Mouse (Mus musculus) cerebellum, adult 11 months (tissue): Measurements from ENCODE around the gene Iqck.
A peak's percentile ranks its signal among the peaks of the same experiment; 100 is the strongest.

ENCODE experiments used
- DNase-seq: peaks from one replicate; pipeline ENCODE4 v3.0.0; 2022

Gene Iqck

DNA sequence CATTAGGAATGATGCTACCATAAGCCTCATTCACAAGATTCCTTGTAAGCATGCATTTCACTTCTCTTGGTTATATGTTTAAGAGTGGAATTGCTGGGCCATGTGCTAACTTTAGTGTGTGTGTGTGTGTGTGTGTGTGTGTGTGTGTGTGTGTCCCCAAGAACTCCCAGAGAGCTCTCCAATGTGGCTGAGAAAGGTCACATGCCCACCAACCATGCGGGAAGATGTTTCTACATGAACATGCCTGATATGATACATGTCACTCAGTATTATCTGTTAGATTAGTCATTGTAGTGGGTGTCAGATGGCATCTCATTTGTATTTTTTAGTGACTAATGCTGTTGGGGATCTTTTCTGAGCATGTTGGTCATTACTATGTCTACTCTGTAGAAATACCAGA is 99.4 kb downstream of the Iqck start:
- no peak for DNase-seq

DNA sequence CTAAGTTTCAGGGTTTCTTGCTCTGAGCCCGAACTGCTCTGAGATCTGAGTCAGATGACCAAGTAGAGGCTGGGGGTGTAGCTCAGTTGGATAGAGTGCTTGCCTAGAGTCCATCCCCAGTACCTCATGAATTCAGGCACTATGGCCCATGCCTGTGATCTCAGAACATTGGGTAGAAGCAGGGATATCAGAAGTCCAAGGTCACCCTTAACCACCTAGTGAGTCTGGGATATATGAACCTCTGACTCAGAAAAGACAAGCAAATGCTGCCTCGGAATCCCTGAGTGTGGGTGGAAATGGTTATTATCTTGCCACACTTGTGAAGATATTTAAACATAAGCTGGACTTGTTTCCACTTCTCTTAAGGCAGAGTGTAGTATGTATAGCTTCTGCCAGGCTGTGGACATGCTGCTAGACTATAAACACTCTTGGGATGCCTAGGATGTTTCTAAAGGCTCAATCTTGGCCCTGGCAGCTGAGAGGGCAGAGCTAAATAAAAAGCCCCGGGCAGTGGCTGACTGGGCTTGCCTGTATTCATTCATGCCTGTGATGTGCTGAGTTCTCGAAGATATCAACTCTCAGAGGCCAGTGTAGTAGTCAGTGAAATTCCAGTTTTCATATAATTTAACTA is 101.2 kb downstream of the Iqck start:
- DNase-seq: no peak

DNA sequence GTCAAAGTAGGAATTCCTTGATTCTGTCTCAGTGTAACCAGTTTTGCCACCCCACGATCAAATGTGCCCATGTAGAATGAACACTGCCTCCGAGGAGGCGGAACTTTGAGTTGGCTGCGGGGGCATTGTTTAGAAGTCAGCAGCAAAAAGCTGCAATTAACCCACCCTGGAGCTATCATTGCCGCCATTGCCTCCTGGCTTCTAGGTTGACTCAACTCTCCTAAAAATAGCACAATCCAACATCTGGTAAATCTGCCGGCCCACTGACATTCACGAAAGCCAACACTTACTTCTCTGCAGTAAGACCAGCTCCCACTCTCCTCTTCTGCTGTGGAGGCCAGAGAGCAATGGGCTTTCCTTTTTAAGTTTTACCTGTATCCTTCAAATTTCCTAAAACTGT is 103.7 kb downstream of the Iqck start:
- DNase-seq: no peak

DNA sequence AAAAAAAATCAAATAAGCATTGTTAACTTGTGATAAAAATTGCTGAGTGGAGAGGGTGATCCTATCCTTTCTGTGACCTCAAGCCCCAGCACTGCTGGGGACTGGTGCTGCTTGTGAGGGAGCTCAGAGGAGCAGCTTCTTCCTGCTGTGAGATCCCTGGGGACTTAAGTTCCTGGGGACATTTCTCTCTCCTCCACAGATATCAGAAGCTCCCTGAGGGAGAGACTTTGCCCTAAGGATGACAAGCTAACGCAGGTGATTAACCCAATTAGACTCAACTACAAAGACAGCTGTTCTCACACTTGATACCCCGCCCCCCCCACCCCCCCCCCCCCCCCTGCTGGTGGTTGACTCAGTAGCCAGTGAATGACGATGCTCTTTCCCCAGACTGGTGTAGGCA is 109.2 kb downstream of the Iqck start:
- DNase-seq: no peak

DNA sequence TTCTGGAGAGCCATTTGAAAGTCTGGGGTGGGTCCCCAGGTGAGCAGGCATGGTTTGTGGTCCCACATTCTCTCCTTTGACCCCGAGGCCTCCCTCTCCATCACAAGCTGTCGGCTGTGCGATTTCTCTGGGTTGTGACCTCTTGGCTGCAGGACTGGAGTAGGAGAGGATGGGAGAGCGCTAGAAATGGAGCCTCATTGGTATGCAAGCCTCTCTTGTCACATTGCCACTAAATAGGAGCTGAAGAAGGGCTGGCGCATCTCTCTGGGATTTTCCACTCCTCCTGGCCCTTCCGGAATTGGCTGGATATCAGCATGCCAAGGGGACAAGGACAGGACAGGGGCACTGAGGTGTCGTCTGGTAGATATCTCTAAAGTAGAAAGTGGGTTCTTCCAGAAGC is 109.6 kb downstream of the Iqck start:
- DNase-seq: no peak

DNA sequence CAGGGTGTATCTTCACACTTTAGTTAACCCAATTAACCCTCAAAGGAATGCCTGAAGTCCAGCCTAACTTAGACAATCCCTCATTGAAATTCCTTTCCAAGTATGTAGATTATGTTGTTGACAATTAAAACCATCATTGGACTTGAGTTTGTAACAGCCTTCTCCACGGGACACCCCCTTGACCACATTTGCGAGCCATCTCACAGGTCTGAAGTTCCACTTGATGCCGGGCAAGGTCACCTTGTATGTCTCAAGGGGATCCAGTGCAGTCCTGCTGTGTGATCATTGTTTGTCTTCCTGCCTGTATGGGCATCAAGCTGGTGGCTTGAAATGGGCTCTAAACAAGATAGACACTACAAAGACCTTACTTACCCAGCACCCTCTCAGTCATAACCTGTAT is 113.3 kb downstream of the Iqck start:
- no peak for DNase-seq

DNA sequence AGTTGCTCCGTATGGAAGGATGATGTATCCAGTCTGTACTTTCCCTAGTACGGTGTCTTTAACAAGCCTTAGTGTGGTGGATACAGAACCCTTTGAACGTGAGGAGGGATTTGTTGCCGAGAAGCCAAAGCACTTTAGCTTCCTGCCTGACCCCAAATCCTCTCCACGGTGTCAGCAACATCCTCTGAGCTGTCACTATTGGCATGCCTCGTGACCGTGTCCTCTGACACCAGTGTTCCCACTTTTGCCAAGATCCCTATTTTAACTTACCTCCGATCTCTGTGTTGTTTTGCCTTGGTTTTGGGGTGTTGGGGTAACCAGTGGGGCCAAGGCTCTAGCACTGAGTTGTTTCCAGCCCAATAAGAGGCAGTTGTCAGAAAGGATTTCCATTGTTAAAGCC is 115.9 kb downstream of the Iqck start:
- DNase-seq: no peak

DNA sequence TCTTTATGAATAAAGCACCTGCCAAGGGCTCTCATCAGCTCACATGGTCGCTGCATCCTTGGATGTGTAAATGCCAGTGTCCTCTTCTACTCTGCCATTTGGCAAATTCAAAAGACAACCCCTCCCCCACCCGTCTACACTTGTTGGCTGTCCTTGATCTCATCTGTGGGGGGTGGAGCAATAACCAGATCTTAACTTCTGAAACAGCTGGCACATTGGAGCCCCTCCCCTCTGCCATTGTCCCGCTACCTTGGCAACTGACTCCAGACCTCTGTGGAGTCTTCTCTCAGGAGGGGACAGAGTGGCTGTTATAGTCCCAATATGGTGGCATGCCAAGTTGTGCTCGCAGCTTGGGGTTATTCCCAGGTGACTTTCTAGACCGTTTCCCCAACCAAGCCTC is 116.8 kb downstream of the Iqck start:
- DNase-seq: no peak

DNA sequence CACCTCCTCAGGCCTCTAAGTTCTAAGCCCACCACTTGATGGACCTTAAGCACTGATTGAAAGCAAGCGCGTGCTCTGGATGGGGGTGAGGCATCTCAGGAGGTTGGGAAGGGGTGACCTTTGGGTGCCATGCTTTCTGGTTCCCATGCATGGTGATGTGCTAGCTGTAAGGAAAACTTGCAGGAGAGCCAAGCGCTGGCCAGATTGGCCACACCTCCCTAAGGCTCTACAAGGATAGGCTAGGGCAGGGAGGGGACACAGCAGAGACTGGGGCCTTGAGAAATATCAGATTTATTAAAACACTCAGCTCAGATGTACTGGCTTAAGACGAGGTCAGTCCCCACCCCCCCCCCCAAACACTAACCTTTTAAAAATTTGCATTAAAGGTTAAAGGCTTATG is 117.8 kb downstream of the Iqck start:
- DNase-seq: no peak

DNA sequence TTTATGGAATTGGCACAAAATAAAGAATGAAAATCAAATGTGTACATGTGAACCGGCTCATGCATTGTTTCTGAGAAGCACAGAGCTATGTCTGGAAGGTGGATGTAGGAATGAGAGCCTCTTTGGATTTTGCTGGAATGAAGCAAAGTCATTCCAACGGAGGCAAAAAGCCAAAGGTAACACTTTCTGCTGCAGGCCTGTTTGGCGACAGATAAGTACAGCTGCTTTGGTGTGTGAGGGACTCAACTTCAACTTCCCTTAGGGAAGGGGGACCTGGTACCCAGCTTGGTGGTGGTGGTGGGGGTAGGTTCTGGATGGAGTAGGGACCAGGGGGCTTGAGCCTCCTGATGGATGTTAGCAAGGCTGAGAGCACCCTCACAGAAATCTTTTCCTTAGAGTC is 120.3 kb downstream of the Iqck start:
- no peak for DNase-seq

DNA sequence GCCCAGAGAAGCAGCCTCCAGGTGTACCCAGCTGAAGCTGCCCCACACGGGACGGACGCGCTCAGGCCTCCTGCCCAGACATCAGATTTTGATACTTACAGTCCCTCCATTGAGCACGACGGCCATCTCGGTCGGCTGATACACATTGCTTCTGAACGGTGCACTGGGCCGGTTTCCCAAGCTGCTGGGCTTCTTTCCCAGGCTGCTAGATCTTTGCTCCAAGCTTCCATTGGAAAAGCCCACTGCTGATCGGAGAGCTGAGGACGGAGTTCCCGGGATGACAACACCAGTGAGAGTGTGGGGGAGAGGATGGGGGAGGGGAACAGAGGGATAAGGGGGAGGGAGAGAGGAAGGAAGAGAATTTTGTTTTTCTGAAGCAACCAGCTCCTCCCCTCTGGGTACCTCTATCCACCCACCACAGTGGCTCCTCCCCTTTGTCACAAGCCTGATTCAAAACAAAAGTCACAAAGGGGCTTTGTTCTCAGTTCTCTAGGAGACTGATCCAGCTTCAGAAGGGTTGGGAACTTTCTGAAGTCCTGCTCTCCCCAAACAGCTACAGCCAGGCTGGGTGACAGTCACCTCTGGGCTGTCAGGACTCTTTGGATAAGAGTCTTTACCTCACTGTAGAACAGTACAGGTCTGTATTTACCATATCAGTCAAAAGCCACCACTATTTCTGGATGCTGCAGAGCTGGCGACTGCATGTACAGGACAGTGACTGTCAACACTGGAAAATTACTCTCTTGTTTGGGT is 121.0 kb downstream of the Iqck start:
- no peak for DNase-seq

DNA sequence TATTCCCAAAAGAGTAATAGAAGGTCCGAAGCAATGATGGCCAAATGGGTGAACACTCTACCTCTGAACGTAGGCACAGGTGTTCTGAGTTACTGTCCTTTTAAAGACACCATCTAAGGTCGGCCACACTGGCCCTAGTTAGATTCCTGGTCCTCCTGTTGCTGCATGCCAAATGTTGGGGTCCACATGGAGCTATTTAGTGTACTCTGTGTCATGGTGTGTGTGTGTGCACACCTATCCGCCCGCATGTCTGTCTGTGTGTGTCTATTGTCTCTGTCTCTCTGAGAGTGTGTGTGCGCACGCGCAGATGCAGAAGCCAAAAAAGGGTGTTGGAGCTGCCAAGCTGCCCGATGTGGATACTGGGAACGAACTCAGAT is 121.6 kb downstream of the Iqck start:
- DNase-seq: no peak

DNA sequence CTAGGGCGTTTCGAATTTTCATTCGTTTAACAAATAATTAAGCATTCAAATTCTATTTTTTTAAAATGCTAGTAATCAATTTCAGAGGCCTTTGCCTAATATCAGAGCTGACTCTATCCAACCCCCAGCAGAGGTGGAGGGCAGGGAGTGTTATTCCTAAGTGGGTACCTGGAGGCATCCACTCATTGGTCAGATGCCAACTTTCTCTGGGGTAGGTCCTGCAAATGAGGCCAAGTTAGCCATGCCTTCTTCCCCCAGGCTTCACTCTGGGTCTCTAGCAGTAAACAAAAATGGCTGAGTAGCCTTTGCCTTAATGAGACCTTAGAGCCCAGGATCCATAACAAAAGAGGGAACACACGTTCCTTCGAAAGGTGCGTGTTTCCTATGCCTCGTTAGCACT is 123.6 kb downstream of the Iqck start:
- no peak for DNase-seq

DNA sequence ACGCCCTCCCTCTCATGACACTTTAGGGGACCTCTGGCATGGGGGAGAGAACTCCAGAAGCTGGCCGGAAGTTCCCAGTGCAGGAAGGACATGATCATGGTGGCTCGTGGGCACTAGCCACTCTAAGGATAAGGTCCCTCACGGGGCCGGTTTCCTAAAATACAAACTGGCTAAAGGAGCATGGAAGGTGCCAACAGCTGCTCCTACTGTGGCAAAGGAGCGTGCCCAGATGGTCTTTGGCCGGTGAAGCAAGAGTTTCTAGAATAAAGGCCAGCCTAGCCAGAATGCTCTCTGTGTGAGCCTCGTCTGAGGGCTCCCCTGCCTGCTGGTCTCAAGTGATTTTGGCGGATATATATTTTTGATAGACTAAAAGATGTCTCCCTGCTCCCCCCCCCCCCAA is 124.2 kb downstream of the Iqck start:
- peak; percentile 82 for DNase-seq

DNA sequence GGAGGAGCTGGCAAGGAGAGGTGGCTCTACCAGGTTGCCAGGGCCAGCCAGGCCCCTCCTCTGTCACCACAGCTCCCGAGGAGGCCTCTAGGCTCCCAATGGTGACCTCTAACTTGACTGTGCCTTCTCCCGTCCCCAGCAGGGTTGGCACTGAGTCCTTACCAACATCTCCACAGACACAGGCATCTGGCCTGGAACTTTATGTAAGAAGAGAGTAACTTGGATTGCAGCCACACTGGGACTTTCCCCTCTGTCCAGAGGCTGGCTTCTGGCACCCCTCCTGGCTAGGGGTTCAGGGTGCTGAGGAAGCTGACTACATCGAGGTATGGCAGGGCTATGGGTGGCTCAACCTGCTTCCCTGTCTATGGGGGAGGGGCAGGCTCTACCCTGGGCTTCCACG is 125.8 kb downstream of the Iqck start:
- no peak for DNase-seq

DNA sequence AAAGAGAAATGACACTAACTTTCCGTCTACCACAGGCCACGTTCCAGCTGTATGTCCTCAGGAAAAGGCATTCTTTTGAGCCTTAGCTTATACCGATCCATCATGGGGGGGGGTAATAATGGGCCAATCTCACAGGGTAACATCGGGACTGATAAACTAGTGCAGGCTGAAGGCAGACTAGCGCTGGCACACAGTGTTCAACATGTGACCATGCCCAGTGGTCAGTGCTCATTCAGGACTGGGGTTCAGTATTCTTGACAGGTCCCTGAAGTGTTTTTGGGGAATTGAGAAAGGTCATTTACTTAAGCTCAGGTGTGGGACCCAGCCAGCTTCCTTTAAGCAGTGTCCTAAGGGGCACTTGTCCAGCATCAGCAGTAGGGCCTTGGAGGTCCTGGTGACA is 126.3 kb downstream of the Iqck start:
- no peak for DNase-seq

DNA sequence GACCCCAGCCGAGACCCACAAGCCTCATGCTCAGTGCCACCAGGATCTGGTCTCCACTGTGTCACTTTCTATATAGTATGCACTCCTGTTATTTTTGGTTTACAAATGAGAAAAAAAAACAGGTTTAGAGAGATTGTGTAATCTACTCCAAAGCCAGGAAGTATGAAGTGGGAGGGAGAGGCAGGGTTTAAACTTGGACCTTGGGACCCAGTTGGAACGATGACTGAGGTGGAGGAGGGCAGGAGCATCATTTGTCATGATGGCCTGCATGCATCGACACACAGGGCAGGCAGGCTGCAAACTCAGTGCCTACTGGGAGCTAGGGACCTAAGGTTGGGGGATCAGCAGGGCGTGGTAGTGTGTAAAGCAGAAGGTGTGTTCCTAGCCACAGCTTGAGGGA is 127.0 kb downstream of the Iqck start:
- DNase-seq: no peak

DNA sequence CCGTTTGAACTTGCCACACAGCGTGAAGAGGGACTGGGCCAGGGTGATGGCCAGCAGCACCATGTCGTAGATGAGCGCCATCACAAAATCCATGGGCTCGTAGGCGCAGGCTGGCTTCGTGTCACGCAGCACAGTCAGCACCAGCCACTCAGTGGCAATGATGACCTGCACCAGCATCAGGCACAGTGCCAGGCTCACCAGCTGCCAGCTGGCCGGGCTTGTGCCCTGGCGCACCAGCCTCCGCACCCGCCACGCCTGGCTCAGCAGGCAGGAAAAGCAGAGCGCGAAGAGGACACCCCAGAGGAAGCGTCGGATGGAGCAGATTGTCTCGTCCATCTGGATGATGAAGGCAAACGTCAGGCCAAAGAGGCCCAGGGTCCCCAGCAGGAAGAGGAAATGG is 128.4 kb downstream of the Iqck start:
- DNase-seq: peak; percentile 92

DNA sequence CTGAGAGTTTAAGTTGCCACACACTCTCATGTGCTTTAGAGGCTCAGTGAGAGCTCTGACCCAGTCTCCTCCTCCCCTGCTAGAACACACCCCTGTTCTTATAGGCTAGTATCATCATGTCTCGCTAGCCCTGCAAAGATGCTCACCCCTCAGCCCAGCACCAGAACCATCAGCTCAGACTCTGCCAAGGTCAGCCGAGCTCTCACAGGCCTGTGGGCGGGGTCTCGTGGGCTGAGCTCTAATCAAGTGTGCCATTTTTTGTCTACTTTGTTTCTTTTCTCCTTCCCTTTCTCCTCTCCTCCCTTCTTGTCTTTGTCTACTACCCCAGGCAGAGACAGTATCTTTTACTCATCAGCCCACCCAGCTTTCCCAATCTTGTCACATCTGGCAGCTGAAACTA is 130.2 kb downstream of the Iqck start:
- no peak for DNase-seq

DNA sequence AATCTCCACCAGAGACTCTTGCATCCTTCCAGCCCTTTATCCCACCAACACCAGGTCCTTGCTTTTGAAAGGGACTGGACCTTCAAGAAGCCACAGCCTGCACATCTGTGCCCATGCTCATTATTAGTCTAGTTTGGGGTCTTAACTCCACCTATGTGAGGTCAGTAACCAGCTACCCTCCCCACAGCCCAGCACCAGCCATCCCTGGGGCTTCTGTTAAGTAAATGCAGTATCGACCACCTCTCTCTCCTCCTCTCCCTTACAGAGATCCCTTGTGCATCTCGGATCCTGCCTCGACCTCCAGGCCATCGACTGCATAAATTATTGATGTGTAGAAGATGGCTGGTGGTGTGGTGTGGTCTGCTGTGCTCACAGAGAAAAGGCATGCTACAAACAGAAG is 130.8 kb downstream of the Iqck start:
- no peak for DNase-seq

DNA sequence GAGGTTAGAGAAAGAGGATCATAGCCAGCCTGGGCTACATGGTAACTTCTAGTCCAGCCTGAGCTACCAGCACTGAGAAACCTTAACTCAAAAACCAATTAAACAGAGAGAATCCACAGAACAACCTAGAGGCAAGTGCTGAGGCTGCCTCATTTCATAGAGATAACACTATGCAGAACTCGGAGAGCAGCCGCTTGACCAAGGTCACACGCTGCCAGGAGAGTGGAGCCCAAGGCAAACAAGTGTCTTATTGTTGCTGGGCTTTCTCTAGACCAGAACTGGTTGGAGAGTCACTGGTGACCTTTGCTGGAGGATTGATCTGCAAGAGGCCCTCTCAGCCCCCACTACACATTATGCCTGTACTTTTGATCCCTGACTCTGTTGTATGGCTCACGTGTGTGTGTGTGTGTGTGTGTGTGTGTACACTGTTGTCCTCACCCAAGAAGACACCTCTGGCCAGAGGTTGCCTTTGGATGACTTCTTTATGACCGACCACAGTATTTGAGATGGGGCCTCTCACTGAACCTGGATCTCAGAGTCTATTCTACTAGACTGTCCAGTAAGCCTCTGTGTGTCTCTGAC is 133.8 kb downstream of the Iqck start:
- no peak for DNase-seq

DNA sequence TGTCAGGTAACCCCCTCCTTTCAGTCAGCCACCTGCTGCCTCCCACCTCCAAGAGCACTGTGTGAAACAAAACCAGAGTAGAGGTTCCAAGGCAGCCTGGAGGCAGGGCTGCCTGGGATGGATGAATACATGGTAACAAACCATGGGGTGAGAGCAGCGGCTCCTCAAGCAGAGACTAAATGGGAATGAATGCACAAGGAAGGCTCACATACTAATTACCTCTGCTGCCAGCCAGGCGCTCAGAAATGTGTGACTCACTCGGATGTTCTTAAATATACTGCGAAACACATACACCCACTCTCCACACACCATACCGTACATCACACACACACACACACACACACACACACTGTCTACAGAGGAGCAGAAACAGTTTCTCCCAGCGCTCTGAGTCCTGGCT is 134.7 kb downstream of the Iqck start:
- no peak for DNase-seq

DNA sequence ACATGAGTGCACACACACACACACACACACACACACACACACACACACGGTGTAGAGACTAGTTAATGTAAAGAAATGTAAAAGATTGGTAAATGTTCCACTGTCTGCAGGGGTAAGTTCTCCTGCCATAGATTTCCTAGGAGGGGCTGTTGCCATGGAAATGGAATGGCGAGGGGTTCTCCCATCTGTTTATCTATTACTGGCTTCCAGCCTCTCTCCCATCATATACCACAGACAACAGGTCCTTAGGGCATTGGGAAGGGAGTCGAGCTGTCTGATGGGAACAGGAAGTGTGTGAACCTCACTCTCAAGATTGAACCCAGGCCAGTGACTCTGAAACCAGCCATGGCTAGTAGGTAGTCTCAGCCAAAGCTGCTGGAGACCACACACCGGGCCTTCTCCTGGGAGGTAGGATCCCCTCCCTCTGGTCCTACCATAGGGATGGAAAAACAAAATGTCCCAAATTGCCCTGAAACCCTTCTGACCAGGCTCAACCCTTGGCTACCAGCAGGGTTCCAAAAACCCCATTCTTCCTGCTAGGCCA is 135.9 kb downstream of the Iqck start:
- no peak for DNase-seq

DNA sequence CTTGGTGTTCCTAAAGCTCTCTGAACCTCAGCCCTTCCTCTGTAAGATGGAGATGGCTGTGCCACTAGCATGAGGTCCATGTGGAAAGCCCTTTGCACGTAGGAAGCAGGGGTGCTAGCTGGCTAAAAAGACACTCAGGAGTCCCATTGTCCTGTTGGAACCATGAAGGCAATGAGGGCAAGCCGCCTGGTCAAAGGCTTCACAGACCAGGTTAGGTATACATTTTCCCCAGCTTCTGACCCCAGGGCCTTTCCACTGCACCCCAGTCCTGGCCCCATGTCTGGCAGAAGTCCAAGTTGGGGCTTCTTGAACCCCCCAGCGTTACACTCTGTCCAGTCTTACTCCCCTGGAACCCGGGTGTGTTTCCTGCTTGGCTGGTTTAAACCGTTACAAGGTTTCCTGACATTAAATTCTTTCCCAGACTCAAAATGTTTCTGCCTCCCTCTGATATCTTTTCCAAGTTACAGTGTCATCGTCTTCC is 136.6 kb downstream of the Iqck start:
- no peak for DNase-seq
